Mouse (Mus musculus) bone marrow macrophage, adult 2 months (primary cell): ENCODE data around the gene Olfr153. TPM values are rescaled to one million over a fixed set of nuclear protein-coding genes. Genes with fewer than 3 reads are reported as not detected.
"Not testable (repeated sequence)": the region's sequence is repeated elsewhere in the genome, so short reads cannot be mapped to it uniquely, and the experiment has no call there.

Experiments used
- H3K27ac ChIP-seq: 2 replicates; pipeline ENCODE4 v1.5.1; 2012; ENCODE audit warnings: low read depth, low read length; ENCODE audit not compliant: insufficient read depth
- H3K4me1 ChIP-seq: 2 replicates; pipeline ENCODE4 v1.6.1; 2012; ENCODE audit warnings: low read length; ENCODE audit not compliant: control insufficient read depth, insufficient read depth
- H3K4me3 ChIP-seq: 2 replicates; pipeline ENCODE4 v1.5.1; 2012; ENCODE audit warnings: mild to moderate bottlenecking, low read length, moderate library complexity; ENCODE audit not compliant: insufficient read depth
- CTCF ChIP-seq: IDR thresholded peaks from 2 replicates; pipeline ENCODE4 v1.5.1; 2012; ENCODE audit warnings: low read depth, mild to moderate bottlenecking, low read length, moderate library complexity
- POLR2A ChIP-seq: IDR thresholded peaks from 2 replicates; pipeline ENCODE4 v1.6.1; 2012; ENCODE audit warnings: mild to moderate bottlenecking, low read depth, low read length, borderline replicate concordance
- polyA plus RNA-seq: library from polyadenylated mRNA; stranded (reverse); fragments of >200 nt; gene quantifications from 2 replicates; pipeline ENCODE4 v1.2.4, GENCODE M21; 2012; ENCODE audit not compliant: missing spikeins, insufficient read depth, insufficient read length

The Olfr153 gene
- polyA plus RNA-seq, 1 experiment = not detected

GRCm38 (mm10) chr2:87545442-87545841 lies 13.8 kb downstream of the Olfr153 start, which contains the start of gene Olfr1128:
Gene Olfr1128 (minus strand): TSS chr2:87545542.
- Histone ChIP-seq H3K27ac (no peak within 1 kb of the TSS), H3K4me1 (no peaks in the 10 kb centered on the region), H3K4me3 (no peak within 1 kb of the TSS)
- no peak for TF ChIP-seq CTCF
- TF ChIP-seq POLR2A = no peak

- H3K27ac ChIP-seq, H3K4me3 ChIP-seq, H3K4me1 ChIP-seq: not testable (repeated sequence)
Observed at GRCm38 (mm10) chr2:87573602-87574001, 42.0 kb downstream of the Olfr153 start, which contains the start of gene Olfr1129. Gene Olfr1129 (plus strand): TSS chr2:87573902.

Other genes starting within 250 kb of the Olfr153 start
- gene Olfr1118, start 224.2 kb upstream of the Olfr153 start, polyA plus RNA-seq = not detected in 2 replicates
- gene Olfr1120, start 177.0 kb upstream of the Olfr153 start, polyA plus RNA-seq = not detected in 2 replicates
- gene Olfr1121, start 161.9 kb upstream of the Olfr153 start, polyA plus RNA-seq = not detected in 2 replicates
- not detected in 2 replicates for gene Olfr1122, start 145.9 kb upstream of the Olfr153 start, polyA plus RNA-seq
- gene Olfr1123, start 115.2 kb upstream of the Olfr153 start, polyA plus RNA-seq = not detected in 2 replicates
- gene Olfr1124, start 101.5 kb upstream of the Olfr153 start, polyA plus RNA-seq = not detected in 2 replicates
- gene Olfr1126, start 77.8 kb upstream of the Olfr153 start, polyA plus RNA-seq = not detected in 2 replicates
- gene Pramel7, start 34.7 kb upstream of the Olfr153 start, polyA plus RNA-seq = not detected in 2 replicates
- not detected in 2 replicates for gene Pramel6, start 25.2 kb upstream of the Olfr153 start, polyA plus RNA-seq
- gene Olfr1128, start 13.7 kb downstream of the Olfr153 start, polyA plus RNA-seq = not detected in 2 replicates
- gene Olfr1129, start 42.1 kb downstream of the Olfr153 start, polyA plus RNA-seq = 0.60 TPM in 1 of 2 replicates, not detected in the other
- not detected in 2 replicates for gene Olfr1130, start 74.4 kb downstream of the Olfr153 start, polyA plus RNA-seq
- gene Olfr1131, start 95.3 kb downstream of the Olfr153 start, polyA plus RNA-seq = not detected in 2 replicates
- not detected in 2 replicates for gene Olfr1132, start 105.7 kb downstream of the Olfr153 start, polyA plus RNA-seq
- not detected in 2 replicates for gene Olfr1133, start 115.6 kb downstream of the Olfr153 start, polyA plus RNA-seq
- not detected in 2 replicates for gene Olfr1134, start 126.7 kb downstream of the Olfr153 start, polyA plus RNA-seq
- not detected in 2 replicates for gene Olfr1135, start 141.9 kb downstream of the Olfr153 start, polyA plus RNA-seq
- gene Olfr1136, start 162.2 kb downstream of the Olfr153 start, polyA plus RNA-seq = not detected in 2 replicates
- not detected in 2 replicates for gene Olfr1137, start 181.4 kb downstream of the Olfr153 start, polyA plus RNA-seq
- gene Olfr1138, start 208.2 kb downstream of the Olfr153 start, polyA plus RNA-seq = not detected in 2 replicates
- gene Olfr1140, start 212.0 kb downstream of the Olfr153 start, polyA plus RNA-seq = not detected in 2 replicates
- gene Olfr1141, start 222.2 kb downstream of the Olfr153 start, polyA plus RNA-seq = not detected in 2 replicates
- not detected in 2 replicates for gene Olfr152, start 247.7 kb downstream of the Olfr153 start, polyA plus RNA-seq